Comparison of ENCODE assay signal across 17 mouse cellular contexts in the genomic region with DNA sequence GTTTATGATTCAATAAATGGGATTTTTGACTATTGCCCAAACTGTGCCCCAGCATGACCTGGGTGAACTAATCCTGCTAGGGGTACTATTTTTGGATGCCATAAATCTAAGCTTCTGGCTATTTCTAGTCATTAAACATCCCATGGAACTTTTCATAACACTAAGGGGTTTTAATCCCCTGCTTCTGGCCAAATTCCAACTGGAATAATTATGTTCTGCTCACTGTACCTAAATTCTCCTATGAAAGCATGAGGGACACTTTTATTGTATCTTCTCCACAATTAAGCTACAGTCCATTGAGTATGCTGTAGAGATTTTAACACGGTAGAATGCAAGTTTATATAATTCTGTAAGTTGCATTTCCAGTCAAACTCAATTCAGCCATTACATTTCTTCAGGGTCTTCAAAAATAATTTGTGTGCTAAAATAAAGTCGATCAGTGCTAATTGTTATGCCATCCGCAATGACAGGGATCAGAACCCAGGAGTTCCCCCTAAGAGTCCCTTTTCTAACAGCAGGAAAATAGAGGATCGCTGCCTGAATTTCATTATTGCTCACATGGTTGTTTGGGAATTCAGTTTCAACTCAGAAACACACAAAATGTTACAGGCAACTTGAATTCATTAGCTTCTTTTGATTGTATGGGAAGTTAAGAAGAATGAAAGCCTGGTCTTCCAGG.
"Had no signal": no experiment of that assay in that cellular context is flagged by ENCODE, and none has a peak within 500 bp of the region (broad histone marks: within the 10 kb centered on the region; RNA-seq: fewer than 3 reads in every experiment).

No protein-coding gene starts in this region.

- H3K27ac ChIP-seq: liver, embryonic 15.5 days; lung, embryonic 15.5 days; macrophage; midbrain, embryonic 12.5 days; neural tube, embryonic 12.5 days; stomach, embryonic 15.5 days; stomach, postnatal 0 days had no signal

- H3K4me2 ChIP-seq: liver, embryonic 15.5 days; lung, embryonic 15.5 days; midbrain, embryonic 12.5 days; neural tube, embryonic 12.5 days; stomach, embryonic 15.5 days had no signal

- H3K9ac ChIP-seq: liver, embryonic 15.5 days; liver, postnatal 0 days; lung, embryonic 15.5 days; midbrain, embryonic 12.5 days; neural tube, embryonic 12.5 days; stomach, embryonic 15.5 days had no signal

- H3K4me1 ChIP-seq: liver, embryonic 15.5 days; lung, embryonic 15.5 days; megakaryocyte, embryonic 14.5 days; midbrain, embryonic 12.5 days; neural tube, embryonic 12.5 days; stomach, embryonic 15.5 days had no signal

- H3K4me3 ChIP-seq: liver, embryonic 15.5 days; lung, embryonic 15.5 days; megakaryocyte, embryonic 14.5 days; midbrain, embryonic 12.5 days; neural tube, embryonic 12.5 days; stomach, embryonic 15.5 days had no signal

- H3K27me3 ChIP-seq: liver, embryonic 15.5 days; lung, embryonic 15.5 days; megakaryocyte, embryonic 14.5 days; midbrain, embryonic 12.5 days; neural tube, embryonic 12.5 days; stomach, embryonic 15.5 days had no signal

- ATAC-seq: liver, postnatal 0 days; lung, postnatal 0 days had no signal

- H3K9me3 ChIP-seq: liver, embryonic 15.5 days; lung, embryonic 15.5 days; megakaryocyte, embryonic 14.5 days; midbrain, embryonic 12.5 days; neural tube, embryonic 12.5 days; stomach, embryonic 15.5 days had no signal

- H3K36me3 ChIP-seq: liver, embryonic 15.5 days; lung, embryonic 15.5 days; midbrain, embryonic 12.5 days; neural tube, embryonic 12.5 days; stomach, embryonic 15.5 days had no signal

- DNase-seq: liver, postnatal 0 days; lung, adult 2 months; lung, postnatal 14 days; lung, postnatal 36 days; right cerebral cortex, postnatal 14 days; thymus, adult 2 months; thymus, postnatal 25 days; thymus, postnatal 4 days had no signal
